Mouse (Mus musculus) stomach, embryonic 15.5 days (tissue): Measurements from ENCODE around the gene Dync1i2. TPM values are rescaled to one million over a fixed set of nuclear protein-coding genes. Genes with fewer than 3 reads are reported as not detected.

Source experiments
- ATAC-seq: fragments of 200-750 bp; cut with Nextera tagmentation; 2 replicates; pipeline ENCODE4 v1.8.0; 2017; ENCODE audit warnings: low read depth, moderate number of reproducible peaks, moderate TSS enrichment; ENCODE audit not compliant: insufficient read depth, low FRiP score
- H3K27ac ChIP-seq: fragments of 300-500 bp; sonication (generic); 2 replicates; pipeline ENCODE4 v1.5.1; 2015; ENCODE audit warnings: mild to moderate bottlenecking, inconsistent platforms
- H3K27me3 ChIP-seq: fragments of 300-500 bp; sonication (generic); replicated peaks from 2 replicates; pipeline ENCODE4 v1.6.1; 2015; ENCODE audit warnings: inconsistent platforms
- H3K36me3 ChIP-seq: fragments of 300-500 bp; sonication (generic); 2 replicates; pipeline ENCODE4 v1.6.1; 2015; ENCODE audit warnings: inconsistent platforms
- H3K4me1 ChIP-seq: fragments of 300-500 bp; sonication (generic); 2 replicates; pipeline ENCODE4 v1.6.1; 2015; ENCODE audit warnings: inconsistent platforms
- H3K4me2 ChIP-seq: fragments of 300-500 bp; sonication (generic); 2 replicates; pipeline ENCODE4 v1.6.1; 2015; ENCODE audit warnings: mild to moderate bottlenecking, inconsistent platforms
- H3K4me3 ChIP-seq: fragments of 300-500 bp; sonication (generic); replicated peaks from 2 replicates; pipeline ENCODE4 v1.5.1; 2015; ENCODE audit warnings: inconsistent platforms
- H3K9ac ChIP-seq: fragments of 300-500 bp; sonication (generic); 2 replicates; pipeline ENCODE4 v1.6.1; 2015; ENCODE audit warnings: inconsistent platforms
- H3K9me3 ChIP-seq: fragments of 300-500 bp; sonication (generic); 2 replicates; pipeline ENCODE4 v1.6.1; 2016; ENCODE audit warnings: inconsistent platforms
- WGBS: fragments of 180-500 bp; shearing (Covaris S2); methylation state at CpG from one replicate; pipeline ENCODE4 v1.1.7; 2015; 5-methylcytosine and 5-hydroxymethylcytosine counted together
- polyA plus RNA-seq: library from polyadenylated mRNA; unstranded; fragments of >200 nt; fragmentation: Nextera tagmentation; extraction: Ambion mirVana; gene quantifications from 2 replicates; pipeline ENCODE4 v1.2.1, GENCODE M21; 2015

Dync1i2 gene
- polyA plus RNA-seq, 1 experiment from 2014 or later, result 80.5 TPM

DNA sequence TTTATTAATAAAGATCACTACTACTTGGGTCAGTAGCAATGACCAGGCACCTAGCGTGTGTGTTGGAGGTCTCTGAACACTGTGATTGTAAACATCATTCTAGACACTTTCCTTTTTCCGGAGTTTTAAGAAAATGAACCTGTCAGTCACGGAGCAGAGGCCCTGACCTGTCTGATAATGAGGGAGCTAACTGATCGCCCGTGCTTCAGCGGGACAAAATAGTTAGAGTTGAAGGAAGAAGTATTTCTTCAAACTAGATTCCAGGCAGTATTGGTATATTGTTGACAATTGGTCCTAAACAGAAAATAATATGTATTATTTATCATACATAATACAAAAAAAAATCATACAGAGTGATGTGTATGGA, 837 bp downstream of the Dync1i2 start:
- Histone ChIP-seq H3K9me3 (no peaks in the 10 kb centered on the region), H3K9ac (peak overlapping the region; percentile 66), H3K36me3 (peaks cover 6% of the 10 kb centered on the region; the same call in 1 of the 2 replicates), H3K4me1 (no peaks in the 10 kb centered on the region), H3K4me3 (peak overlapping the region; percentile 75), H3K4me2 (peak overlapping the region; percentile 52), H3K27me3 (no peaks in the 10 kb centered on the region), H3K27ac (peak overlapping the region; percentile 87; the same call in 1 of the 2 replicates)
- 1% methylated on average over 6 of the region's 6 CpGs for WGBS
- no peak for ATAC-seq

DNA sequence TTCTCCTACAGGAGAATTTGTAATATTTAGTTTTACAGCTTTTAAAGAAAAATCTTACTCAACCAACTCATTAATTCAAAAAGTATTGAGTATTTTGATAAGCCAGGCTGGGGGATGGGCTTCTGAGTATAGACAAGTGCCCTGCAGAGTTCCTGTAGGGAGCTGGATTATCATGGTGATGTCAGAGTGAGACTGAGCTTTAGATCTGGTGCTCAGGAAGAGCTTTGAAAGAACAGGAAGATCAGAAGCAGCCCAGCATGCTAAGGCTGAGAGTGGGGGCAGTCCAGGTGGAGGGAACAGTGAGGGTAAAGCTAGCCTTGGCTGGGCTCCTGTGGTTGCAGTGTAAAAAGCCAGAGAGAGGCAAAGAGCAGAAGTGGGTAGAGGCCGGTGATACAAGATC, 9.5 kb downstream of the Dync1i2 start:
- Histone ChIP-seq H3K4me2 (no peak overlapping the region), H3K27ac (no peak overlapping the region), H3K36me3 (peaks cover 31% of the 10 kb centered on the region), H3K4me3 (no peak overlapping the region), H3K27me3 (no peaks in the 10 kb centered on the region), H3K4me1 (no peaks in the 10 kb centered on the region), H3K9me3 (no peaks in the 10 kb centered on the region), H3K9ac (no peak overlapping the region)
- WGBS, result 69% methylated on average over 1 of the region's 1 CpGs
- ATAC-seq, result no peak

GRCm38 (mm10) chr2:71227398-71227797, 15.9 kb downstream of the Dync1i2 start:
- H3K27ac ChIP-seq, result no peak overlapping the region
- H3K27me3 ChIP-seq, result no peaks in the 10 kb centered on the region
- no peak overlapping the region for H3K4me3 ChIP-seq
- no peaks in the 10 kb centered on the region for H3K4me1 ChIP-seq
- H3K9ac ChIP-seq, result no peak overlapping the region
- H3K9me3 ChIP-seq, result no peaks in the 10 kb centered on the region
- 34% methylated on average over 1 of the region's 1 CpGs for WGBS
- H3K4me2 ChIP-seq, result no peak overlapping the region
- no peak for ATAC-seq
- H3K36me3 ChIP-seq, result peaks cover 18% of the 10 kb centered on the region

- 92% methylated on average over 1 of the region's 1 CpGs for WGBS
- H3K4me2 ChIP-seq, result no peak overlapping the region
- H3K27ac ChIP-seq, result no peak overlapping the region
- H3K9ac ChIP-seq, result no peak overlapping the region
- no peaks in the 10 kb centered on the region for H3K9me3 ChIP-seq
- ATAC-seq, result no peak
- no peaks in the 10 kb centered on the region for H3K4me1 ChIP-seq
- no peaks in the 10 kb centered on the region for H3K27me3 ChIP-seq
- no peak overlapping the region for H3K4me3 ChIP-seq
- H3K36me3 ChIP-seq, result peaks cover 1% of the 10 kb centered on the region; the same call in 1 of the 2 replicates
Measured at GRCm38 (mm10) chr2:71229603-71230002, 18.1 kb downstream of the Dync1i2 start.

DNA sequence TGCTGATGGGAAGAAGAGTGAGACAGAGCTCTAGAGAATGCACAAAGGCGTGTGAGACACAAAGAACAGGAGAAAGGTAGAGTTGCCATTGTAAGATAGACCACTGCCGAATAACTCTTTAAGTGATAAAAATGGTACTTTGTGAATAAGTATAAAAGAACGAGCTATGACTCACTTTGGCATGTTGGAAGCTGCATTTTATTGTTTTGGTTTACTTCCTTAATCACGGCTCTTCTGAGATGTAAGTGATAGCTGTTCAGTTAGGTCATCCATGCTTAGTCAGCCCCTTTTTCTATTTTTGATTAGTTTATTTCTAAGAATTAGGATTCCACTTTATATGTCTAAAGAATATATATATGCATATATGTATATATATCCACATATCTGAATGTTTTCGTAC, 20.4 kb downstream of the Dync1i2 start:
- peaks cover 4% of the 10 kb centered on the region; the same call in 1 of the 2 replicates for H3K36me3 ChIP-seq
- H3K27me3 ChIP-seq, result no peaks in the 10 kb centered on the region
- ATAC-seq, result no peak
- H3K4me3 ChIP-seq, result no peak overlapping the region
- 79% methylated on average over 5 of the region's 5 CpGs for WGBS
- H3K9ac ChIP-seq, result no peak overlapping the region
- no peak overlapping the region for H3K4me2 ChIP-seq
- H3K9me3 ChIP-seq, result no peaks in the 10 kb centered on the region
- H3K27ac ChIP-seq, result no peak overlapping the region
- H3K4me1 ChIP-seq, result no peaks in the 10 kb centered on the region

- Histone ChIP-seq H3K27me3 (no peaks in the 10 kb centered on the region), H3K27ac (no peak overlapping the region), H3K4me3 (no peak overlapping the region), H3K4me1 (no peaks in the 10 kb centered on the region), H3K4me2 (no peak overlapping the region), H3K36me3 (peaks cover 7% of the 10 kb centered on the region; the same call in 1 of the 2 replicates), H3K9me3 (no peaks in the 10 kb centered on the region), H3K9ac (no peak overlapping the region)
- ATAC-seq, result no peak
- 77% methylated on average over 2 of the region's 2 CpGs for WGBS
Measured at GRCm38 (mm10) chr2:71232976-71233375, 21.5 kb downstream of the Dync1i2 start.

GRCm38 (mm10) chr2:71235420-71235819, 23.9 kb downstream of the Dync1i2 start:
- H3K9me3 ChIP-seq, result no peaks in the 10 kb centered on the region
- WGBS, result 83% methylated on average over 4 of the region's 4 CpGs

GRCm38 (mm10) chr2:71236009-71236408, 24.5 kb downstream of the Dync1i2 start:
- no peak overlapping the region for H3K27ac ChIP-seq
- no peak overlapping the region for H3K9ac ChIP-seq
- no peaks in the 10 kb centered on the region for H3K27me3 ChIP-seq
- no peak overlapping the region for H3K4me2 ChIP-seq
- peaks cover 7% of the 10 kb centered on the region; the same call in 1 of the 2 replicates for H3K36me3 ChIP-seq
- no peak for ATAC-seq
- no peak overlapping the region for H3K4me3 ChIP-seq
- H3K4me1 ChIP-seq, result no peaks in the 10 kb centered on the region
- no peaks in the 10 kb centered on the region for H3K9me3 ChIP-seq
- 94% methylated on average over 6 of the region's 6 CpGs for WGBS

More at GRCm38 (mm10) chr2:71235420-71235819, 23.9 kb downstream of the Dync1i2 start:
- Histone ChIP-seq H3K4me2 (no peak overlapping the region), H3K27me3 (no peaks in the 10 kb centered on the region), H3K36me3 (peaks cover 7% of the 10 kb centered on the region; the same call in 1 of the 2 replicates), H3K4me3 (no peak overlapping the region), H3K27ac (no peak overlapping the region), H3K9ac (no peak overlapping the region), H3K4me1 (no peaks in the 10 kb centered on the region)
- no peak for ATAC-seq

DNA sequence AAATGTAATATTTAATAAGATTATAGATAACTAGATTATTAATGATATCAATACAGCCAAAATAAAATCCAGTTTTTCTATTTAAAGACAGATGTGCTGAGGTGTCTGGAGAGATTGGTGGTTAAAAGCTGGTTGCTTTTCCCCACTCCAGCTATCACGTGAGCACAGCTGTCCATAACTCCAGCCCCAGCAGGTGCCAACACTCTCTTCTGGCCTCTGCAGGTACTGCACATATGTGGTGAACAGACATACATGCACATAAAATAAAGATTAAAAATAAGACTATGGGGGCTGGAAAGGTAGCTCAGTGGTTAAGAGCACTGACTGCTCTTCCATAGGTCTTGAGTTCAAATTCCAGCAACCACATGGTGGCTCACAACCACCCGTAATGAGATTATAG, 30.0 kb downstream of the Dync1i2 start:
- H3K9me3 ChIP-seq, result no peaks in the 10 kb centered on the region
- no peaks in the 10 kb centered on the region for H3K27me3 ChIP-seq
- peaks cover 5% of the 10 kb centered on the region; the same call in 1 of the 2 replicates for H3K36me3 ChIP-seq
- ATAC-seq, result no peak
- H3K4me1 ChIP-seq, result no peaks in the 10 kb centered on the region
- H3K4me2 ChIP-seq, result no peak overlapping the region
- no peak overlapping the region for H3K27ac ChIP-seq
- WGBS, result 91% methylated on average over 2 of the region's 2 CpGs
- H3K9ac ChIP-seq, result no peak overlapping the region
- H3K4me3 ChIP-seq, result no peak overlapping the region

GRCm38 (mm10) chr2:71242180-71242579, 30.7 kb downstream of the Dync1i2 start:
- no peak overlapping the region for H3K4me3 ChIP-seq
- WGBS, result 85% methylated on average over 3 of the region's 3 CpGs
- ATAC-seq, result no peak
- H3K27me3 ChIP-seq, result no peaks in the 10 kb centered on the region
- H3K9ac ChIP-seq, result no peak overlapping the region
- H3K9me3 ChIP-seq, result no peaks in the 10 kb centered on the region
- no peak overlapping the region for H3K4me2 ChIP-seq
- peaks cover 5% of the 10 kb centered on the region; the same call in 1 of the 2 replicates for H3K36me3 ChIP-seq
- H3K27ac ChIP-seq, result no peak overlapping the region
- no peaks in the 10 kb centered on the region for H3K4me1 ChIP-seq

DNA sequence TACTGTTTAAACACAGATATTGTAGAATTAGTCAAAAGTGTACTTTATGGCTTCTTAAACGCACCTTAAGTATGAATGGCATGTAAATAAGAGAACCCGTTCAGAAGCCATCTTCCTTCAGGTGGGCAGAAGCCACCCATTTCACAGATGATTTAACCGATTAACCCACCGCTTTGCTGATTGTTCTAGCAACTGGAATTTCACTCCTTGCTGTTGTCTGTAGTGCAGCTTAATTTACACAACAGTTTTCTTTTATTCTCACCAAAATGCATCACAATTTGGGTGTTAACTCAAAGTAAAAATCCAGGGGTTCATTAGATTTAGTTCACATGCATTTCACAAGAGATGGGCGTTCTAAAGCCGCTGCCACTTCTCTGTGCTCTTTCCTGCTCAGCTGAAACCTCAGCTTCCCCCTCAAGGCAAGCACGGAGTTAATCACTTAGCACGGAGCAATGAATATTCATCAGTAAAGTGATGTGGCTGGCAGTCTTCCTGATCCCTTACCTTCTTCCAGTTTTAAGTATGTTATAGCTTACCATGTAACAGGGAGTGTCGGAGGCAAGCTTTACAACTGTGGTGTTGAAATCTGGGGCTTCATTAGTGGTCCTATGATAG, 31.7 kb downstream of the Dync1i2 start:
- peaks cover 7% of the 10 kb centered on the region; the same call in 1 of the 2 replicates for H3K36me3 ChIP-seq
- H3K4me2 ChIP-seq, result no peak overlapping the region
- H3K4me1 ChIP-seq, result no peaks in the 10 kb centered on the region
- no peak overlapping the region for H3K4me3 ChIP-seq
- no peak overlapping the region for H3K9ac ChIP-seq
- no peaks in the 10 kb centered on the region for H3K9me3 ChIP-seq
- 79% methylated on average over 9 of the region's 9 CpGs for WGBS
- no peak overlapping the region for H3K27ac ChIP-seq
- ATAC-seq, result no peak
- no peaks in the 10 kb centered on the region for H3K27me3 ChIP-seq

DNA sequence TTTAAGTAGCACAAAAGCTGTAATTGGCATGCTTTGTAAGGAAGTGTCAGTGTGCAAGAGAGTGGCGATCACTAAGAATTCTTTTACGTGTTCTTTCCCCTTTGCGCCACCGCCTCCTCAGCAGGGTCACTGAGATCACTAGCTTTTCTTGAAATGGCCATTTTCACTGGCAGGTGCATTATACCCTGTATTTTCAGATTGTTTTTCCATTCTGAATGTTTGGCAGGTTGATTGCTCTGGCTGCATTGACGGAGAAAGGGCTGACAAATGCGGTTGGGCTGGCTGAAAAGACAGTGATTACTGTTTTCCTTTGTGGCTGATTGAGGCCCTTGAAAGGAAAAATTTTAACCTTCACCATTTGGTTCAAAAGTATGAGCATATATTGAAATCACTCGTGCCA, 33.3 kb downstream of the Dync1i2 start:
- 86% methylated on average over 7 of the region's 7 CpGs for WGBS
- ATAC-seq, result no peak
- no peak overlapping the region for H3K4me2 ChIP-seq
- no peak overlapping the region for H3K27ac ChIP-seq
- H3K9me3 ChIP-seq, result no peaks in the 10 kb centered on the region
- H3K27me3 ChIP-seq, result no peaks in the 10 kb centered on the region
- no peaks in the 10 kb centered on the region for H3K4me1 ChIP-seq
- no peak overlapping the region for H3K9ac ChIP-seq
- H3K36me3 ChIP-seq, result peaks cover 10% of the 10 kb centered on the region; the same call in 1 of the 2 replicates
- H3K4me3 ChIP-seq, result no peak overlapping the region
